Mouse (Mus musculus) lung, adult 2 months (tissue): ENCODE measurements at regions not wholly inside any gene's neighbourhood (a gene's known extent, or its start where the extent isn't known, plus 50 kb on each side); places are given as distances from the start of the nearest gene placed in this dataset.

Source experiments
- DNase-seq: peaks from one replicate; pipeline ENCODE4 v3.0.0; 2022
- H3K4me1 ChIP-seq: fragments of 200-500 bp; 2 replicates; pipeline ENCODE4 v1.6.1; 2011; ENCODE audit warnings: low read length; ENCODE audit not compliant: control insufficient read depth, insufficient read depth
- H3K4me3 ChIP-seq: fragments of 200-500 bp; replicated peaks from 2 replicates; pipeline ENCODE3; 2011; ENCODE audit warnings: low read depth, mild to moderate bottlenecking, control low read depth, low read length; ENCODE audit errors: extremely low read depth
- CTCF ChIP-seq: fragments of 200-500 bp; IDR thresholded peaks from 2 replicates; pipeline ENCODE4 v1.5.1; 2011; ENCODE audit warnings: mild to moderate bottlenecking, low read length, control low read depth; ENCODE audit not compliant: insufficient read depth
- POLR2A ChIP-seq: fragments of 200-500 bp; IDR thresholded peaks from 2 replicates; pipeline ENCODE4 v1.6.1; 2011; ENCODE audit warnings: low read depth, mild to moderate bottlenecking, control low read depth, low read length, borderline replicate concordance; ENCODE audit errors: extremely low read depth
- whole genome bisulfite sequencing: fragments of 180-500 bp; shearing (Covaris S2); methylation state at CpG from one replicate; pipeline ENCODE4 v1.1.7; 2018; 5-methylcytosine and 5-hydroxymethylcytosine counted together

- WGBS = 58% methylated on average over 2 of the region's 2 CpGs
- no peak for DNase-seq
- Histone ChIP-seq H3K4me3 (no peak overlapping the region), H3K4me1 (no peaks in the 10 kb centered on the region)
- TF ChIP-seq POLR2A = no peak
- no peak for TF ChIP-seq CTCF
Measured at GRCm38 (mm10) chr11:7880506-7880905, 666.8 kb upstream of the Igfbp3 start.

DNA sequence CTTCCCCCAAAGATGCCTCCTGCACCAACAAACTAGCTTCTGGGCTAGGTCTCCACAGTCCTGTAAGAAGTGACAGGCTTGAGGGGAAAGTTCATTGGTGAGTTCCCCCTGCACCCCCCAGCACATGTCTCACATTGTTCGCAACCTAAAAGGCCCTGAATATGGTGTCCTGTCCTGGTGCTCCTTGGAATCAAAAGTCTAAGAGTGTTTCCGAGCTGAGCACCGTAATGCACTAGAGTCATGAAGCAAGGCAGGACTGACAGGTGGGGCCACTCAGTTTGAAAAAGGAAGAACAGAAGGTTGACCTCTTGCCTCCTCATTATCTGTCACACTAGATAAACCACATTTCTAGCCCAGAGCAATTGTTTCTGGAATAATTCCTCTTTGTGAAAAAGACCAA lies 650.4 kb upstream of the Igfbp3 start:
- no peak overlapping the region for H3K4me3 ChIP-seq
- TF ChIP-seq POLR2A = no peak
- TF ChIP-seq CTCF = no peak
- no peak for DNase-seq
- WGBS = 71% methylated on average over 3 of the region's 3 CpGs
- no peaks in the 10 kb centered on the region for H3K4me1 ChIP-seq

DNA sequence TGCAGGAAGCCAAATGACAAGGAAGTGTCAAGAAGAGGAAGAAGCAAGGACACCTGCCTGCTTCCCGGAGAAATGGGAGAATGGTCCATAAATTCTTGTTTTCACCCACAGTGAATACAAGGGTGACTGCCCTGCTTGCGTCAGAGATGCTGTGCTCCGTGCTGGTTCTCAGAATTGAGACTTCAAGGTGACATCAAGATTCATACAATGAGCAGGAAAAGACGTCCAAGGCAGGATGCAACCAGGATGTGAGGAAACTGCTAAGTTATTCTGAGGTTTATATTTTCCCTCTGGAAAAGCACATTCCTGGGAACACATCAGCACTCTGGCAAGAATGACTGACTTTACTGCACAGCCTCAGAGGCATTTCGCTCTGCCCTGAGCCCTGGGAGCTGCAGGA lies 650.0 kb upstream of the Igfbp3 start:
- no peak for DNase-seq
- H3K4me3 ChIP-seq = no peak overlapping the region
- no peak for TF ChIP-seq POLR2A
- no peak for TF ChIP-seq CTCF
- WGBS = 40% methylated on average over 5 of the region's 5 CpGs
- H3K4me1 ChIP-seq = no peaks in the 10 kb centered on the region

GRCm38 (mm10) chr11:7862547-7862946 lies 648.8 kb upstream of the Igfbp3 start:
- no peak for DNase-seq
- Histone ChIP-seq H3K4me3 (no peak overlapping the region), H3K4me1 (no peaks in the 10 kb centered on the region)
- TF ChIP-seq CTCF (peak; percentile 61), POLR2A (no peak)

DNA sequence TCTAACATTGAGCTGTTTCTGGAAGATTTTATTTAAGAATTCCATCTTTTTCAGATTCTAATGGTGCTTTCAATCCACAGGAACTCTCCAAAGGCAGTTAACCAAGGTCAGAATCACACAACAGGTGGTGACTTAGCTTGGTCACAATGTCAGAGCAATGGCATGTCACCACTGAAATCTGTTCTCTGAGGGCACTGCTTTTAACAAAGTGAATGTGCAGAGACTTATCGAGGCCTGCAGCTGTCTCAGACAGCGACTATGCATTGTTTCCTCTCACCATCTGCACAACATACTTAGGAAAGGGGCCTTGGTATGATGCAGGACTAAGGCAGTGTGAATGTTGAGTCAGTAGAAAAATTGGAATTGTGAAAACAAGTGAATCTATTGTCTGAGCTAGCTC lies 638.9 kb upstream of the Igfbp3 start:
- Histone ChIP-seq H3K4me3 (no peak overlapping the region), H3K4me1 (no peaks in the 10 kb centered on the region)
- DNase-seq = no peak
- TF ChIP-seq CTCF (no peak), POLR2A (no peak)
- whole genome bisulfite sequencing = 73% methylated on average over 2 of the region's 2 CpGs

DNA sequence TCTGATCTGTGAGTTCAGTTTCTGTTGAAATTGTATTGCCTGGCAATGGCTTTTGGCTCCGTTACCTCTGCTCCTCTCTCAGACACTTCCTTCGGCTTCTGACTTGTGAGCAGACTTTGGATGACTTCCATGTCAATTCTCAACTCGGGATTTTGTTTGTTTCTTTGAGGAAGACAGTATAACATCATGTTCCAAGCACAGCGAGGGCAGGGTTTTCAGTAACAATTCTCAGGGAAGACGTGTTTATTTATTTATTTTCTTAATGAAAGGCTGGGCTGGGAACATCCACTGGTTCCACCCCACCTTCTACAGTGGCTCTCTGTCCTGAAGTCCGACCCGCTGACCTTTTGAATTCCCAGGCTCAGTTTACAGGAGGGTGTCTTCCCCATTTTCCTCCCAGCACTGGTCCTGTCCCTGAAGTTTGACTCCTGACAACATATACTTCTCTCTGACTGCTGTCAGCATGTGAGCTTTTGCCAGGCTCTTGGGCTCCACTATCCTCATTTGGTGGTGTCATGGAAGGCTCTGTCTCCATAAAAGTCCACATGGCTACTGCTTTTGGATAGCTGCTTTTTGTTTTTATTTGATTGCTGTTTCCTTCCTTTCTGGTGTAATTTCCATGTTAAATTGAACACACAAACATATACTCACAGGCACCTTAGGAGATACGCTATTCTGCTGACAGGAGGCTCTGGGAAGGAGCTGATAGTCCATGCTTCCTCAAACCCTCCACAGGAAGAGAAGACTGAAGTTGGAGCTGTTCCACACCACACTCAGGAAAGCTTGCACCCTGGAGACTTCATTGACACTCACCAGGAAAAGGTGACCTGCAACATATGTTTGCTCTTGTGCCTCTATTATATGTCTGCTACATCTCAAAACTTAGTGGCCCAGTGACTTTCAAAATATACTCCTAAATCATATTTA lies 624.9 kb upstream of the Igfbp3 start:
- peaks cover 8% of the 10 kb centered on the region; the same call in 1 of the 2 replicates for H3K4me1 ChIP-seq
- WGBS = 29% methylated on average over 8 of the region's 8 CpGs
- DNase-seq = peak; percentile 12
- no peak for TF ChIP-seq POLR2A
- TF ChIP-seq CTCF = no peak
- no peak overlapping the region for H3K4me3 ChIP-seq

DNA sequence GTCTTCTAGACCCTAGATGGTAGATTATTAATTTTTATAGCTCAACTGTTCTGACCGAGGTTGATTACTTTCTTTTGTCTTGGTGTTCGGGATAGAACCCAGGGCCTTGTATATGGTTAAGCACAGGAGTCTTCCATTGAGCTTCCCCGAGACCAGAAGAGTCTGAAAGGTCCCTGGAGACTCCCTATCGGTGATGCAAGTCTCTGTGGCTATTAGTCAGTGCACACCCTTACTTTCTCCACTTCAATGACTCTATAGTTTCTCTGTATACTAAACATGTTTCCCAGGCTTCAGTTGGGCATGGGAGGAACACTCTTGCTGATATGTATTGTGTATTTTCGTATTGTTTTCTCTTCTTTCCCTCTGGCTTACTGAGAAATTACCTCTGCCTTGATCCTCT lies 623.8 kb upstream of the Igfbp3 start:
- DNase-seq = no peak
- no peak for TF ChIP-seq CTCF
- no peak for TF ChIP-seq POLR2A
- no peak overlapping the region for H3K4me3 ChIP-seq
- 89% methylated on average over 5 of the region's 5 CpGs for WGBS
- peaks cover 8% of the 10 kb centered on the region; the same call in 1 of the 2 replicates for H3K4me1 ChIP-seq

DNA sequence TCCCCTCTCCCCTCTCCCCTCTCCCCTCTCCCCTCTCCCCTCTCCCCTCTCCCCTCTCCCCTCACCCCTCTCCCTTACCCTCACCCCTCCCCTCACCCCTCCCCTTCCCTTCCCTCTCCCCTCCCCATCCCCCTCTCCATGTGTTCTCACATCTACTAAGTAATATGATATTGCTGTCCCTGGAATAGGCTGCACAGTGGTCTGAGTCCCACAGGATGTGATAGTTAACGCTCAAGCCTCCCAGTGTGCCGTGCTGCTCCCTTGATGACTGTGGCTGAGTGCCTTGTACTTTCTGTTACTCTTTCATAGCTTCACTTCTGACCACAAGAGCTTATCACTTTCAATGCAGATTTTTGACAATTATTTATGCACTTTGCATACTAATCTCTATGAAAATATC lies 620.4 kb upstream of the Igfbp3 start:
- 29% methylated on average over 2 of the region's 2 CpGs for WGBS
- TF ChIP-seq POLR2A (no peak), CTCF (no peak)
- DNase-seq = no peak
- Histone ChIP-seq H3K4me1 (peaks cover 8% of the 10 kb centered on the region; the same call in 1 of the 2 replicates), H3K4me3 (no peak overlapping the region)

DNA sequence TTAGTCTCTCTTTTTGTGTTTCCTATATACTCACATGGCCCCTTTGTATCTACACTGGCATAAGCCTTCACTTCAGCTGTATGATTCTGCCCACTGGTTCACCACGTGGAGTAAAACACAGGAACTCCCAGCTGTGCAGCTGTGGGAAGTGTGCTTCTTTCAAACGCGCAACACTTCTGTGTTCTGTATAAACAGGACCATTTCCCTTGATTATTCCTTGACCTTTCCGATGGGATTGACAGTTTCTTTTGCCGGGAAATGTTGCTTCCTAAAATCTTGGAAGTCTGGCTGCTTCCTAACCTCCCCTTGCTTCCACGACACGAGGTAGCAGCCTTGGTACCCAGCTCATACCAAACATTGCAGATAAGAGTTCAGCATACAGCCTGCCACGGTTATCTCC lies 618.7 kb upstream of the Igfbp3 start:
- TF ChIP-seq CTCF (no peak), POLR2A (no peak)
- Histone ChIP-seq H3K4me3 (no peak overlapping the region), H3K4me1 (no peaks in the 10 kb centered on the region)
- no peak for DNase-seq
- 22% methylated on average over 8 of the region's 8 CpGs for WGBS

DNA sequence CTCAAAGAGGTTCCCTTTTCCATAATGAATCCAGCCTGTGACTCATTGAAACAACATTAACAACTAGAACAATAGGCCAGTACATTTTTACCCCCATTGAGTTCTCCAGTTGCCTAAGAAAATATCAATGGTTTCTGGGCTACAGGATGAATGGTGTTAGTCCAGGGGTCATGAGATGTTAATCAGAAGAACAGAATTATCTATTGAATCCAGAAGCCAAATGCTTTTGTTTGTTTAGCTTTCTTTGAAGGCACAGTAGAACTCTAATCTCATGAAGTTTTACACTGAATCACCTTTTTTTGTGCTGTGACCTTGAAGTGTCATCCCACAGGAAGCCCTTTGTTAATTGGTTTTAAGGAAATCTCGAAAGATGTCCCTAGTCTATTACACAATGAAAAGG lies 616.0 kb upstream of the Igfbp3 start:
- Histone ChIP-seq H3K4me1 (no peaks in the 10 kb centered on the region), H3K4me3 (no peak overlapping the region)
- no peak for TF ChIP-seq POLR2A
- TF ChIP-seq CTCF = no peak
- 33% methylated on average over 1 of the region's 1 CpGs for WGBS
- DNase-seq = no peak
